Mouse (Mus musculus) kidney, postnatal 36 days (tissue): ENCODE results near the gene Col1a2.

Experiments used
- DNase-seq, 2 experiments: peaks; one replicate each; pipeline ENCODE4 v3.0.0; 2021 to 2022; ENCODE audit warnings: mixed read lengths in 2 of 2

The Col1a2 gene

GRCm38 (mm10) chr6:4521031-4521430 is 16.4 kb downstream of the Col1a2 start:
- no peak for DNase-seq

GRCm38 (mm10) chr6:4528439-4528838 is 23.8 kb downstream of the Col1a2 start:
- no peak for DNase-seq

- no peak for DNase-seq
These were observed 26.4 kb downstream of the Col1a2 start for GRCm38 (mm10) chr6:4530986-4531385.

GRCm38 (mm10) chr6:4532898-4533297 is 28.3 kb downstream of the Col1a2 start:
- DNase-seq = no peak

GRCm38 (mm10) chr6:4534462-4535079 is 30.0 kb downstream of the Col1a2 start:
- DNase-seq = no peak

GRCm38 (mm10) chr6:4541926-4542715 is 37.5 kb downstream of the Col1a2 start:
- DNase-seq = no peak

- peak; percentile 36 to 56 for DNase-seq
These were observed 39.9 kb downstream of the Col1a2 start for GRCm38 (mm10) chr6:4544554-4544953.

GRCm38 (mm10) chr6:4545727-4546126 is 41.1 kb downstream of the Col1a2 start:
- DNase-seq = peak; percentile 37 to 82

- DNase-seq = peak; percentile 20 to 49
These were observed 44.3 kb downstream of the Col1a2 start for GRCm38 (mm10) chr6:4548894-4549293.

GRCm38 (mm10) chr6:4549846-4550548 is 45.4 kb downstream of the Col1a2 start:
- DNase-seq = no peak

- no peak for DNase-seq
These were observed 45.9 kb downstream of the Col1a2 start for GRCm38 (mm10) chr6:4550549-4550915.

- DNase-seq = no peak
These were observed 50.8 kb downstream of the Col1a2 start for GRCm38 (mm10) chr6:4555366-4555765.

GRCm38 (mm10) chr6:4557086-4557485 is 52.5 kb downstream of the Col1a2 start:
- DNase-seq = no peak

GRCm38 (mm10) chr6:4557678-4558077 is 53.1 kb downstream of the Col1a2 start:
- peak; percentile 37 to 61 for DNase-seq

- no peak for DNase-seq
These were observed 56.5 kb downstream of the Col1a2 start for GRCm38 (mm10) chr6:4561156-4561555.

- no peak for DNase-seq
These were observed 57.0 kb downstream of the Col1a2 start for GRCm38 (mm10) chr6:4561621-4562020.

- DNase-seq = no peak
These were observed 57.8 kb downstream of the Col1a2 start for GRCm38 (mm10) chr6:4562401-4562800.

GRCm38 (mm10) chr6:4563477-4563876 is 58.9 kb downstream of the Col1a2 start:
- DNase-seq = no peak

- no peak for DNase-seq
These were observed 65.8 kb downstream of the Col1a2 start for GRCm38 (mm10) chr6:4570412-4570811.

GRCm38 (mm10) chr6:4577756-4578155 is 73.1 kb downstream of the Col1a2 start:
- DNase-seq = no peak

- no peak for DNase-seq
These were observed 73.7 kb downstream of the Col1a2 start for GRCm38 (mm10) chr6:4578343-4578742.

GRCm38 (mm10) chr6:4579620-4580019 is 75.0 kb downstream of the Col1a2 start:
- DNase-seq = no peak

- no peak for DNase-seq
These were observed 78.9 kb downstream of the Col1a2 start for GRCm38 (mm10) chr6:4583485-4583884.

- DNase-seq = no peak
These were observed 83.3 kb downstream of the Col1a2 start for GRCm38 (mm10) chr6:4587946-4588345.
